Mouse (Mus musculus): Measurements from ENCODE around the gene Gpr153. TPM values are rescaled to one million over a fixed set of nuclear protein-coding genes. Genes with fewer than 3 reads are reported as not detected.

Gpr153 gene
- polyA plus RNA-seq, 1 experiment from 2014 or later, result 0.58 TPM

DNA sequence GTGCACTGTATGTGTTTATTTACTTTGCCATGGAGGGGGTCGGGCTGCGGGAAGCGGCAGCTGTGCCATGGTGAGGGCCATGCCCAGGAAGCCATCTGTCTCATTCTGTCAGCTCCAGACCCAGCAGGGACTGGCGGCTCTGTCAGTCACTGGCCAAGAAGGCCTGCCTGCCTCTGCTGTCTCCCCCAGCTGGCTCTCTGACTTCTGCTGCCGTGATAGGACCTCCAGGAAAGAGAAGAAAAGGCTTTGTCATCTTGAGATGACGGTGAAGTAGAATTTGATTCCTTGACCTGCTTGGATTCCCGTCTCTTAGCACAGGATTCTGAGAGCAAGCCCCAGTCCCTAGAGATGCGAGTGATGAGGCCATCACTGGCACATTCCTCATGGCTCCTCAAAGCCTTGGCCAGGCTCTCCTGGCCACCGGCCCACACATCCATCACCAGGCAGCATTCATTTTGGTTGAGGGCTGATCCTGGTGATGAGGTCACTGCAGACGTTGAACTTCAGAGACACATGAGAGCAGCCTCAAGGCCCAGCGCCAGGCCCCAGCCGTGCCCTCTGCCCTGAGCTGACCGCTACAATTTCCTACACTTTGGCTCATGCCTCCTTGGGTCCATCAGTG lies 6.2 kb upstream of the Gpr153 start:
- H3K9me3 ChIP-seq (ENCODE audit: low read length), result no peaks in the 10 kb centered on the region
- no peaks in the 10 kb centered on the region for H3K27me3 ChIP-seq (ENCODE audit: insufficient read depth, low read length)
- H3K36me3 ChIP-seq (replicated peaks; ENCODE audit: insufficient read depth, low read length), result no peaks in the 10 kb centered on the region
- TF ChIP-seq EP300 (IDR thresholded peaks at IDR 0.05; ENCODE audit: low read depth) (no peak), CTCF (IDR thresholded peaks at IDR 0.05; ENCODE audit: low read depth) (no peak)
- H3K4me2 ChIP-seq (ENCODE audit: low read depth, low read length), result no peak overlapping the region
- no peak for DNase-seq
- no peak overlapping the region for H3K27ac ChIP-seq (ENCODE audit: low read depth)
- H3K9ac ChIP-seq (replicated peaks), result no peak overlapping the region
- peaks cover 10% of the 10 kb centered on the region; the same call in 1 of the 2 replicates for H3K4me1 ChIP-seq (ENCODE audit: insufficient read depth)
- 80% methylated on average over 13 of the region's 13 CpGs for WGBS (ENCODE audit: insufficient replicate concordance)
- H3K4me3 ChIP-seq (ENCODE audit: low read depth, low read length), result no peak overlapping the region
- ATAC-seq, result no peak

- DNase-seq (no peak), ATAC-seq (no peak)
- Histone ChIP-seq H3K36me3 (replicated peaks; ENCODE audit: insufficient read depth, low read length) (no peaks in the 10 kb centered on the region), H3K9me3 (ENCODE audit: low read length) (no peaks in the 10 kb centered on the region), H3K27ac (ENCODE audit: low read depth) (no peak overlapping the region), H3K4me1 (ENCODE audit: insufficient read depth) (peaks cover 9% of the 10 kb centered on the region), H3K4me3 (ENCODE audit: low read depth, low read length) (no peak overlapping the region), H3K9ac (replicated peaks) (no peak overlapping the region), H3K4me2 (ENCODE audit: low read depth, low read length) (no peak overlapping the region), H3K27me3 (ENCODE audit: insufficient read depth, low read length) (peaks cover 19% of the 10 kb centered on the region)
- WGBS (ENCODE audit: insufficient replicate concordance), result 82% methylated on average over 13 of the region's 13 CpGs
- no peak for TF ChIP-seq CTCF (IDR thresholded peaks at IDR 0.05; ENCODE audit: low read depth)
- TF ChIP-seq EP300 (IDR thresholded peaks at IDR 0.05; ENCODE audit: low read depth), result no peak
Measured at GRCm38 (mm10) chr4:152269967-152270366, 4.1 kb upstream of the Gpr153 start.

DNA sequence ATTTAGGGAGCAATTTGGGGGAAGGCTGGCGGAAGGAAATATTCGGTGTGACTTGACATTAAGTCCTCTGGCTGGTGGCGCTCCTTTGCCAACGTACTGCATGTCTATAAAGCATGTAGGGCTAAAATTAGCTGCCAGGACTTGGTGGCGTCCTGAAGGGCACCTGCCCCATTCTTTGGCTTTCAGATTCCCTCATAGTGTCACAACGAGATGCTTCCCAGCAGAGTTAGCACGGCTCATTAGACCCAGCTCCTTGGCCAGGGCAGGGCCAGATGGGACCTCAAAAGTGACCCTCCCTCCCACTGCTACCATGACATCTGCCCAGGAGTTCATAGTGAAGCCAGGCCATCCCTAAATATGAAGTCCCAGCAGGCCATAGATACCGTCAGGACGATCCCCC lies 3.4 kb upstream of the Gpr153 start:
- TF ChIP-seq EP300 (IDR thresholded peaks at IDR 0.05; ENCODE audit: low read depth), result no peak
- TF ChIP-seq CTCF (IDR thresholded peaks at IDR 0.05; ENCODE audit: low read depth), result no peak
- Histone ChIP-seq H3K4me3 (ENCODE audit: low read depth, low read length) (no peak overlapping the region), H3K27me3 (ENCODE audit: insufficient read depth, low read length) (peaks cover 25% of the 10 kb centered on the region), H3K9ac (replicated peaks) (no peak overlapping the region), H3K4me1 (ENCODE audit: insufficient read depth) (peaks cover 9% of the 10 kb centered on the region), H3K4me2 (ENCODE audit: low read depth, low read length) (no peak overlapping the region), H3K9me3 (ENCODE audit: low read length) (no peaks in the 10 kb centered on the region), H3K27ac (ENCODE audit: low read depth) (no peak overlapping the region), H3K36me3 (replicated peaks; ENCODE audit: insufficient read depth, low read length) (no peaks in the 10 kb centered on the region)
- DNase-seq (no peak), ATAC-seq (no peak)
- 75% methylated on average over 9 of the region's 9 CpGs for WGBS (ENCODE audit: insufficient replicate concordance)

GRCm38 (mm10) chr4:152271334-152271733 lies 2.7 kb upstream of the Gpr153 start:
- 87% methylated on average over 11 of the region's 11 CpGs for WGBS (ENCODE audit: insufficient replicate concordance)
- TF ChIP-seq EP300 (IDR thresholded peaks at IDR 0.05; ENCODE audit: low read depth), result no peak
- no peak for TF ChIP-seq CTCF (IDR thresholded peaks at IDR 0.05; ENCODE audit: low read depth)
- Histone ChIP-seq H3K27ac (ENCODE audit: low read depth) (no peak overlapping the region), H3K36me3 (replicated peaks; ENCODE audit: insufficient read depth, low read length) (no peaks in the 10 kb centered on the region), H3K4me3 (ENCODE audit: low read depth, low read length) (no peak overlapping the region), H3K4me1 (ENCODE audit: insufficient read depth) (peaks cover 9% of the 10 kb centered on the region), H3K4me2 (ENCODE audit: low read depth, low read length) (no peak overlapping the region), H3K9me3 (ENCODE audit: low read length) (no peaks in the 10 kb centered on the region), H3K27me3 (ENCODE audit: insufficient read depth, low read length) (peaks cover 31% of the 10 kb centered on the region), H3K9ac (replicated peaks) (no peak overlapping the region)
- ATAC-seq (no peak), DNase-seq (no peak)

DNA sequence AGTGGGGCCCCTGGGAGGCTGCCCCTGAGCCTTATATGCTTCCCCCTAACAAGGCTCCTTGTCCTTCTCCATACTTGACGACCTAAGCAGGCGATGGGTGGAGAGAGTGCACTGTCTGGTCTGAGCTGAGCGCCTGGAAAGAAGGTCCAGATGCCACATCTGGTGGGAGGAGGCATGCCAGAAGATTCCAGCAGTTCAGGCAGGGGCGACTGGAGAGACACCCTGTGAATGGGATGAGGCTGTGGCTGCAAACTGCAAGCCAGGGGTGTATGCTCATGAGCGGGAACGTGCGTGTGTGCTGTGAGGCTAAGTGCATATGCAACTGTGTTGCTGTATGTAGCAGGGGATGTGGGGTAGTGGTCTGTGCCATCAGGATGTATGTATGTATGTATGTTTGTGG lies 2.0 kb upstream of the Gpr153 start:
- no peak overlapping the region for H3K27ac ChIP-seq (ENCODE audit: low read depth)
- WGBS (ENCODE audit: insufficient replicate concordance), result 72% methylated on average over 7 of the region's 7 CpGs
- ATAC-seq (no peak), DNase-seq (no peak)
- no peak for TF ChIP-seq CTCF (IDR thresholded peaks at IDR 0.05; ENCODE audit: low read depth)
- TF ChIP-seq EP300 (IDR thresholded peaks at IDR 0.05; ENCODE audit: low read depth), result no peak
- no peaks in the 10 kb centered on the region for H3K9me3 ChIP-seq (ENCODE audit: low read length)
- peaks cover 9% of the 10 kb centered on the region for H3K4me1 ChIP-seq (ENCODE audit: insufficient read depth)
- no peak overlapping the region for H3K4me2 ChIP-seq (ENCODE audit: low read depth, low read length)
- no peak overlapping the region for H3K4me3 ChIP-seq (ENCODE audit: low read depth, low read length)
- H3K27me3 ChIP-seq (ENCODE audit: insufficient read depth, low read length), result peaks cover 31% of the 10 kb centered on the region
- no peaks in the 10 kb centered on the region for H3K36me3 ChIP-seq (replicated peaks; ENCODE audit: insufficient read depth, low read length)
- H3K9ac ChIP-seq (replicated peaks), result no peak overlapping the region

DNA sequence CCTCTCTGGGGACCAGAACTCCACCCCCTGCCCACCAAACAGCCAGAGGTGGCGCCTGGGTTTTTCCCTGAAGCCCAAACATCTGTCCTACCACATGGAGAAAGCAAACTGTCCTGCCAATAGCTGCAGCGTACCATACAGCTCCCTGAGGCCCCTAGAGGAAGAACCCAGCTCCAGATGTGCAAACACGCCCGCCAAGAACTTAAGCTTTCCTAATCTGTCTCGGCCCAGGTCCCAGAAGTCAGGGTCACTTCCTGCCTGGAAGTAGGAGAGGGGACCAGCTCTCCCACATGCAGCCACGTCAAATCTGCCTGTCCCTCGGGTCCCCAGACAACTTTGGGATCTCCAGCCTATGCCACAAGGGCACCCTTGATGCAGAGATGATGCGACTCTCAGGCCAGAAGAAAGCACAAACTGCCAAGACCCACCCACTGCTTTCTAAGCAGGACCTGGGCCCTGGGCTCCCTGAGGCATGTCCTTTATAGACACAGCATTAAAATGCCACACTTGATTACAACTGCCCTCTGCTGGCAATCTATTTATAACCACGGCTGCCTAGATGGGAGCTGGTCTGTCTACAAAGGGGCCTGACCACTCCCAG lies 1.5 kb upstream of the Gpr153 start:
- H3K9ac ChIP-seq (replicated peaks), result no peak overlapping the region
- H3K4me1 ChIP-seq (ENCODE audit: insufficient read depth), result peaks cover 9% of the 10 kb centered on the region
- H3K36me3 ChIP-seq (replicated peaks; ENCODE audit: insufficient read depth, low read length), result no peaks in the 10 kb centered on the region
- no peak for TF ChIP-seq EP300 (IDR thresholded peaks at IDR 0.05; ENCODE audit: low read depth)
- TF ChIP-seq CTCF (IDR thresholded peaks at IDR 0.05; ENCODE audit: low read depth), result peak; percentile 30; the same call in 1 of the 2 replicates
- peaks cover 31% of the 10 kb centered on the region for H3K27me3 ChIP-seq (ENCODE audit: insufficient read depth, low read length)
- no peak overlapping the region for H3K4me2 ChIP-seq (ENCODE audit: low read depth, low read length)
- no peaks in the 10 kb centered on the region for H3K9me3 ChIP-seq (ENCODE audit: low read length)
- no peak overlapping the region for H3K4me3 ChIP-seq (ENCODE audit: low read depth, low read length)
- DNase-seq (no peak), ATAC-seq (no peak)
- 45% methylated on average over 9 of the region's 9 CpGs for WGBS (ENCODE audit: insufficient replicate concordance)
- no peak overlapping the region for H3K27ac ChIP-seq (ENCODE audit: low read depth)
